Mouse (Mus musculus) adrenal gland, postnatal 14 days (tissue): ENCODE measurements around the gene Ltbp1. TPM values are rescaled to one million over a fixed set of nuclear protein-coding genes. Genes with fewer than 3 reads are reported as not detected.
A peak's percentile ranks its signal among the peaks of the same experiment; 100 is the strongest.

Experiments used
- DNase-seq: peaks from one replicate; pipeline ENCODE4 v3.0.0; 2021; ENCODE audit warnings: mixed read lengths
- total RNA-seq: library from RNA; stranded (reverse); gene quantifications from 2 replicates; pipeline ENCODE4 v1.2.3, GENCODE M21; 2021

Gene Ltbp1
- total RNA-seq, 1 experiment from 2014 or later, result 12.7 TPM

- no peak for DNase-seq
These were observed 61.9 kb downstream of the Ltbp1 start for GRCm38 (mm10) chr17:75067314-75067713.

GRCm38 (mm10) chr17:75069232-75069631 is 63.9 kb downstream of the Ltbp1 start:
- peak; percentile 53 for DNase-seq

GRCm38 (mm10) chr17:75071174-75071573 is 65.8 kb downstream of the Ltbp1 start:
- DNase-seq, result no peak

- DNase-seq, result no peak
These were observed 66.4 kb downstream of the Ltbp1 start for GRCm38 (mm10) chr17:75071749-75072148.

GRCm38 (mm10) chr17:75073887-75074286 is 68.5 kb downstream of the Ltbp1 start:
- peak; percentile 30 for DNase-seq

- DNase-seq, result no peak
These were observed 69.8 kb downstream of the Ltbp1 start for GRCm38 (mm10) chr17:75074978-75075699.

GRCm38 (mm10) chr17:75081401-75081800 is 76.0 kb downstream of the Ltbp1 start:
- DNase-seq, result no peak

- DNase-seq, result no peak
These were observed 77.1 kb downstream of the Ltbp1 start for GRCm38 (mm10) chr17:75082449-75082848.

- peak; percentile 33 for DNase-seq
These were observed 82.1 kb downstream of the Ltbp1 start for GRCm38 (mm10) chr17:75087296-75087941.

GRCm38 (mm10) chr17:75088232-75088631 is 82.9 kb downstream of the Ltbp1 start:
- DNase-seq, result no peak

GRCm38 (mm10) chr17:75088727-75089126 is 83.4 kb downstream of the Ltbp1 start:
- DNase-seq, result peak; percentile 44

- no peak for DNase-seq
These were observed 85.2 kb downstream of the Ltbp1 start for GRCm38 (mm10) chr17:75090556-75090955.

- no peak for DNase-seq
These were observed 88.2 kb downstream of the Ltbp1 start for GRCm38 (mm10) chr17:75093563-75093962.

GRCm38 (mm10) chr17:75094591-75094990 is 89.2 kb downstream of the Ltbp1 start:
- DNase-seq, result no peak

- DNase-seq, result no peak
These were observed 91.4 kb downstream of the Ltbp1 start for GRCm38 (mm10) chr17:75096727-75097126.

GRCm38 (mm10) chr17:75097367-75097766 is 92.0 kb downstream of the Ltbp1 start:
- no peak for DNase-seq

GRCm38 (mm10) chr17:75101215-75101614 is 95.8 kb downstream of the Ltbp1 start:
- DNase-seq, result no peak

- no peak for DNase-seq
These were observed 96.6 kb downstream of the Ltbp1 start for GRCm38 (mm10) chr17:75101994-75102393.

GRCm38 (mm10) chr17:75107412-75107811 is 102.0 kb downstream of the Ltbp1 start:
- no peak for DNase-seq

- DNase-seq, result no peak
These were observed 102.5 kb downstream of the Ltbp1 start for GRCm38 (mm10) chr17:75107879-75108278.

- no peak for DNase-seq
These were observed 103.8 kb downstream of the Ltbp1 start for GRCm38 (mm10) chr17:75109081-75109716.

- DNase-seq, result peak; percentile 57
These were observed 105.2 kb downstream of the Ltbp1 start for GRCm38 (mm10) chr17:75110252-75111205.
